Mouse (Mus musculus) embryonic fibroblast, embryonic 13.5 days (primary cell): ENCODE results near the gene Tmem97. TPM values are rescaled to one million over a fixed set of nuclear protein-coding genes. Genes with fewer than 3 reads are reported as not detected.

Experiments used
- H3K27ac ChIP-seq: 2 replicates; pipeline ENCODE4 v1.5.1; 2012; ENCODE audit warnings: low read length, control low read depth, inconsistent platforms; ENCODE audit not compliant: insufficient read depth
- H3K4me1 ChIP-seq: 2 replicates; pipeline ENCODE4 v1.6.1; 2011; ENCODE audit warnings: low read length; ENCODE audit not compliant: control insufficient read depth, insufficient read depth
- H3K4me3 ChIP-seq: 2 replicates; pipeline ENCODE4 v1.5.1; 2011; ENCODE audit warnings: mild to moderate bottlenecking, control low read depth, low read length; ENCODE audit not compliant: insufficient read depth
- CTCF ChIP-seq: IDR thresholded peaks from 2 replicates; pipeline ENCODE4 v1.5.1; 2011; ENCODE audit warnings: mild to moderate bottlenecking, control low read depth, low read length, moderate library complexity, borderline replicate concordance; ENCODE audit not compliant: insufficient read depth
- POLR2A ChIP-seq: IDR thresholded peaks from 2 replicates; pipeline ENCODE4 v1.6.1; 2011; ENCODE audit warnings: low read depth, mild to moderate bottlenecking, control low read depth, low read length, moderate library complexity
- polyA plus RNA-seq: library from polyadenylated mRNA; stranded (reverse); fragments of >200 nt; gene quantifications from 2 replicates; pipeline ENCODE4 v1.2.4, GENCODE M21; 2011; ENCODE audit warnings: low read depth; ENCODE audit not compliant: missing spikeins, insufficient read length

The Tmem97 gene
- polyA plus RNA-seq, 1 experiment: 63.5 TPM

DNA sequence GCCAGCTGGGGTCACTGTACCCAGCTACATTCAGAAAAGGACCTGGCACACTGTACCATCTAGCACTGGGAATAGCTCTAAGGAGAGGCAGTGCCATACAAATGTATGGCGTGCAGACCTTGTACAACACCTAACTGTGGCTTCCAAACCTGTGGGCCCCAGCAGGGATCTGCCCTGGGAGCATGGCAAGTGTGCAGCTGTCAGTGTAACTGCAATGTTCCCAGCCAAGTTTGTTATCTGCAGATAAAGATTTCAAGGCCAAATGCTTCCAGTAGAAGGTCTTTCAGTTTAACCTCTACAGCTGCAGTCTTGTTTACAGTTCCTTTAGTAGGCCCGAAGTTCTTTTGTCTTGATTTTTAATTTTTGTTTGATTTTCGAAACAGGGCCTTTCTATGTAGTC, 5.0 kb upstream of the Tmem97 start:
- TF ChIP-seq CTCF (no peak), POLR2A (no peak)
- Histone ChIP-seq H3K27ac (no peak overlapping the region), H3K4me1 (no peaks in the 10 kb centered on the region), H3K4me3 (no peak overlapping the region)

DNA sequence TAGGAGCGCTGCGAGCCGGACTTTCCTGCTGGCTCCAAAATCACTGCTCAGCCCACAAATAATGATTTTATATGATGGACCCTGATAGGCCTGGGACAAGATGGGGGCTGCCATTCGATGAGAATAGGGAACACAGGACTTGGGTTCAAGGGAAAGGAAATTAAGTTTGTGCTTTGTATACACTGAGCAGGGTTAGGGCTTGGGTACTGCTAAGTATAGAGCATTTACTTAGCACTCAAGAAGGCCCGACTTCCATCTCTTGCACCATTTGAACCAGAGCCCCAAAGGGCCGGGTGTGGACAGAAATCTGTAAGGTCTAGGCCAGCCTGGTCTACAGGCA, 452 bp upstream of the Tmem97 start:
- no peak overlapping the region for H3K27ac ChIP-seq
- TF ChIP-seq CTCF (no peak), POLR2A (no peak)
- H3K4me1 ChIP-seq: peaks cover 8% of the 10 kb centered on the region; the same call in 1 of the 2 replicates
- 0 out of 2 replicates have a peak overlapping the region, but pooled peaks have one; percentile 5 for H3K4me3 ChIP-seq

GRCm38 (mm10) chr11:78549491-78549987, 1.0 kb downstream of the Tmem97 start:
- H3K4me1 ChIP-seq: peaks cover 8% of the 10 kb centered on the region; the same call in 1 of the 2 replicates
- peak overlapping the region; percentile 81 for H3K4me3 ChIP-seq
- peak overlapping the region; percentile 32; the same call in 1 of the 2 replicates for H3K27ac ChIP-seq
- TF ChIP-seq CTCF (no peak), POLR2A (no peak)

- no peak overlapping the region for H3K4me3 ChIP-seq
- H3K27ac ChIP-seq: no peak overlapping the region
- peaks cover 8% of the 10 kb centered on the region; the same call in 1 of the 2 replicates for H3K4me1 ChIP-seq
- TF ChIP-seq CTCF: no peak
- TF ChIP-seq POLR2A: no peak
Measured at GRCm38 (mm10) chr11:78547718-78548460, 2.7 kb downstream of the Tmem97 start.

- H3K4me3 ChIP-seq: no peak overlapping the region
- peaks cover 8% of the 10 kb centered on the region; the same call in 1 of the 2 replicates for H3K4me1 ChIP-seq
- H3K27ac ChIP-seq: no peak overlapping the region
- no peak for TF ChIP-seq POLR2A
- no peak for TF ChIP-seq CTCF
Measured at GRCm38 (mm10) chr11:78545181-78545580, 5.4 kb downstream of the Tmem97 start.

DNA sequence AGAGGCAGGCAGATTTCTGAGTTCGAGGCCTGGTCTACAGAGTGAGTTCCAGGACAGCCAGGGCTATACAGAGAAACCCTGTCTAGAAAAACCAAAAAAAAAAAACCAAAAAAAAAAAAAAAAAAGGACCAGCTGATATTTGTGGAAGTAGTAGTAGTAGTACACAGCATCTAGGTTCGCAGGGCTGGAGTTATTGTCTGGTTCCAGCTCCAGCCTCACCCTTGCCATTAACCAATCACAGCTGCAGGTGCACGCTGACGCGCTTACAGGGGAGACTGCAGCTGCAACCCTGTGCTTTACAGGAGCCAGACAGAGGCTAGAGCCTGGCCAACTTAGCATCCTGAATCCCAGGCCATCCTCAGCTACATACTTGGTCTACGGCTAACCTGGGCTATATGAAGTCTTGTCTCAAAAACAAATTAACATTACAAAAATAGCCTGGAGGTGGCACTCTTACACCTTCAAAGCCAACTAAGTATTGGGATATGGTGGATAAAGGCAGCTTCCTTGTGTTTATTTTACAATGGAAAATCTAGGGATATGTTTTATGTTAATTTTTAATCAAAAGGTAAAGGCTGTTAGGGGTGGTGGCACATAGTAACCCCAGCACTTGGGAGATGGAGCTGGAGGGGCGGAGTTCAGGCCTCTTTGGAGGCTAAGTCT, 6.0 kb downstream of the Tmem97 start:
- Histone ChIP-seq H3K4me1 (peaks cover 8% of the 10 kb centered on the region; the same call in 1 of the 2 replicates), H3K4me3 (no peak overlapping the region), H3K27ac (no peak overlapping the region)
- TF ChIP-seq POLR2A (no peak), CTCF (no peak)

DNA sequence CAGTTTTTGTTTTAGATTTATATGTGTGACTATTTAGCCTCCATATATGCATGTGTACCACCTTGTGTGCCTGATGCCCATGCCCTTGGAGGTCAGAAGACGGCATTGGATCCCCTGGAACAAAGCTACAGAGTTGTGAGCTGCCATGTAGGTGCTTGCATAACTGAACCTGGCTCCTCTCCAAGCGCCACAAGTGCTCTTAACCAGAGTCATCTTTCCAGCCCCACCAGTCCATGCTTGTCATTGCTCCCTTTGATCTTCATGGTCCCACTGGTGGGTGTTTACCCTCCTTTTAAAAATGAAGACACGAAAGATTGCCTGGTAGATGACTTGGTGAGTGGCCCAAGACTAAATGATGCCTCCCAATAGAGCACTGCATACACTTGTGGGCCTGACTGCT, 10.2 kb downstream of the Tmem97 start:
- H3K4me3 ChIP-seq: no peak overlapping the region
- TF ChIP-seq POLR2A: no peak
- no peak overlapping the region for H3K27ac ChIP-seq
- no peaks in the 10 kb centered on the region; the same call in 1 of the 2 replicates for H3K4me1 ChIP-seq

DNA sequence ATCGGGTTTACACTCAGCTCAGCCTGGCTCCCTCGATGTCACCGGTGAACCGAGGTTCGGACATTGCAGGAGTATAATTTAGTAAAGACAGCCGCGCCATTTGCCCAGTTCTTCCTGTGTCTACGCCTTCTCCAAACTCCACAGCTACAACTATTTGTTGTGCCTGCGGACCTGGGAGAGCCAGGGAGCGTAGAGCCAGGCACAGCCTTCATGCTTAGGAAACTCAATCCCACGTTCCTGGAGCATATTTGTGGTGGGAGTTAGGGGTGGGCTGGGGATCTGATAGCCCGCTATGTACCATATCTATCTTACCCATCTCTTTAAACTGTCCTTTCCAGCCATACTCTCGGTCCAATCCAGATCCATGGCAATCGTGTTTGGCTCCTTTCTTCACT, 13.9 kb downstream of the Tmem97 start:
- peak overlapping the region; percentile 84 for H3K4me3 ChIP-seq
- H3K4me1 ChIP-seq: no peaks in the 10 kb centered on the region; the same call in 1 of the 2 replicates
- TF ChIP-seq POLR2A: no peak
- TF ChIP-seq CTCF: no peak
- peak overlapping the region; percentile 69 for H3K27ac ChIP-seq

DNA sequence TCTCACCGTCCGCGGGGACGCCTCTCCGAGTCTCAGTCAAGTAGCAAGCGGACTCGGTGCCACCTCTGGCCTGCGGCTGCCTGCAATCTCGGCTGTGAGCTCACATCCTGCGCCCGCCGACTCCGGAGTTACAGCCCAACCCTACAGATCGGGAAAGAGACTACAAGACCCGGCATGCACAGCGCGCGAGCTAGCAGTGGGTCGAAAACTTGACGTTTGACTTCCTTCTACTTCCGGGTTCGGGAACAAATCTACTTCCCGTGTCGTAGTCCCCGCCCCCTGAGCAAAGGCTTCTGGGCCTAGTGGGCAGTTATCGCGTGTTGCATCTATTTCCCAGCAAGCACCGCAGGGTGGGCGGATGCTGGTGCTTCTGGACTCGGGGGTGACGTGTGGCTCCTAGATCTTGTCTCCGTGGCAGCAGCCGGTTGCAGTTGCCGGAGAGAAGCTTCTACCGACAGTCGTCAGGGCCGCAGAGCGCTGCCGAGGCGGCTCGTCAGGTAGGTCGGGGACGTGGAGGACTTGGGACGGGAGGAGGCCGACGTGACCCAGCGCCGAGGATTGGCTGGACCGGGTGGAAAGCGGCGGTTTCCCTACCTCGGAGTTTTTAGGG, 14.4 kb downstream of the Tmem97 start, which contains the start of the genes Tnfaip1 and Ift20:
Gene Tnfaip1 (minus strand): TSS at position 253 of the 610 bp plus-strand sequence.
Gene Ift20 (plus strand): TSS at position 282 of the 610 bp plus-strand sequence.
- Histone ChIP-seq H3K4me1 (no peaks in the 10 kb centered on the region; the same call in 1 of the 2 replicates), H3K27ac (peak within 1 kb of the TSS; percentile 72), H3K4me3 (peak within 1 kb of the TSS; percentile 84)
- no peak for TF ChIP-seq CTCF
- peak; percentile 88 for TF ChIP-seq POLR2A

DNA sequence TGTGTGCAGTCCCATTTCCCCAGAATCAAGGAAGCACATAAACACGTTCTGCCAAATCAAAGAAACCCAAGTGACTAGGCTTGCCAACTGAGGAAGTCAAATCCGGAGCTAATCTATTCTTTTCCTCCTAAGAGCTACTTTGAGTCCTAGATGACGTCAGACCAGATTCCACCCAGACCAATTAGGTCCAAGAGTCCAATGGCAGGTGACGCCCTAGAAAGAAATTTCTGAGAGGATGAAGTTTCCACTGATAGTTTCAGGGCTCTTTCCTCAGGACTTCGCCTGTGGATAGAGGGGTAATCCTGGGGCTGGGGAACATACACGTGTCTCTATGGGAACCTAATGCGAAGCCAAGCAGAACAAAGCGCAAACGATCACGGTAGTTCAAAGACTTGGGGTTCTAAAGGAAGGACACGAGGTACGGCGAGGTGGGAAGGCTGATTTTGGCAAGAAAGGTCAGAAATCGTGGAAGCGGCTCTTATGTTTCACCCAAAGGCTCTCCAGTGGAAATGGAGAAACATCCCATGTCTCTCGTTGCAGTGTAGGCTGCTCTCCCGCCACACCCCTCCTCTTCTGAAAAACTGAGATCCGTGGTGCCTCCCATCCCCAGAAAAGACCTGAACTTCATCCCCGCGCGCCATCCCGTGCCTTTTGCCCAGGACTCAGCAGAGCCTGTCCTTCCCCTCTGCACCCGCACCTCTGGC, 15.0 kb downstream of the Tmem97 start:
- Histone ChIP-seq H3K27ac (peak overlapping the region; percentile 72), H3K4me1 (no peaks in the 10 kb centered on the region; the same call in 1 of the 2 replicates), H3K4me3 (peak overlapping the region; percentile 80)
- no peak for TF ChIP-seq CTCF
- TF ChIP-seq POLR2A: peak; percentile 42; the same call in 1 of the 2 replicates
